Mouse (Mus musculus) G1E (cell line): ENCODE measurements around the gene 6030468B19Rik.

Experiments used
- CTCF ChIP-seq: IDR thresholded peaks from 2 replicates; pipeline ENCODE4 v1.5.1; 2012; ENCODE audit warnings: low read depth, low read length, inconsistent platforms, mixed read lengths
- GATA1 ChIP-seq: IDR thresholded peaks from 2 replicates; pipeline ENCODE4 v1.6.1; 2012; ENCODE audit warnings: borderline replicate concordance, low read length, inconsistent platforms, mixed read lengths

- TF ChIP-seq CTCF: peak; percentile 24; the same call in 1 of the 2 replicates
- TF ChIP-seq GATA1: no peak
Observed at GRCm38 (mm10) chr11:117790703-117791440, 6.6 kb upstream of the 6030468B19Rik start.
